Mouse (Mus musculus) thymus, postnatal 36 days (tissue): ENCODE results near the gene Erg28.

Experiments
- DNase-seq, 2 experiments: peaks; one replicate each; pipeline ENCODE4 v3.0.0; 2022; ENCODE audit warnings: mixed read lengths in 2 of 2

Gene Erg28

DNA sequence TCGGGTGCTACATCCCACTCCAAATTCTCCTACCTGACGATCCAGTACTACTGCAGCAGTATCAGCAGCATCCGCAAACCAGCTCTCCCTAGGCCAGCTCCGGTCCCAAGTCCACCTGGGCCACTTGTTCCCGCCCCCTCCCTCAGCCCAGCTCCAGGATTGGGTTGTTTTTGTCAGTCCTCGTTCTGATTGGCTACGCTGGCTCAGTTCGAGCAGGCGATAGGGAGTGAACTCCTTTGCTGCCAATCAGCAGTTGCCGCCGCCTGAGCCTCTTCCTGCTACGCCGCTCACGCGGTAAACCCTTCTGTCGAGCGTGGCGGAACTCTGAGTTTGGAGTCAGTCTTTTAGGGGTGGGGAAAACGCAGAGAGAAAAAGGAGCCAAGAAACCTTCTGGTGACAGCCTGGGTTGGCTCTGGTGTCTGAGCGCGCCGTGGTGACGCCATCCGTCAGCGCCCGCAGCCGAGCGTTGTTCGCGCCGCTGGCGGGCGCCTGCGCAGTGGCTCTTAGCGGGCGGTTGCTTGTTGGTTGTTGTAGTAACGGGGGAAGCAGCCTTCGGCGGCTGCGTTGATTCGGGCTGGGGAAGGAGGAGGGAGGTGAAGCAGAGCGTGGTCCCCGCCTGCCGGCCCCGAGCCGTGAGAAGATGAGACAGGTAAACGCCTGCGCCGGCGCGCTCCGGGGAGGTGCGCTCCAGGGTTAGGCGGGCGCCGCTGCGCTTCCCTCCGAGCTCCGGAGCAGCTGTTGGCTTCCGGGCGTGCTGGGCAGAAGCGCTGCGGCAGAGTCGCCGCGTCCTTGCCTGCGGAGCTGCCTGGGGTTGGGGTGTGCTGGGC is at the start of gene Erg28, which contains the start of gene Ttll5:
Erg28 (minus strand) TSS at position 113 of the 827 bp plus-strand sequence.
Ttll5 (plus strand) TSS at position 222 of the 827 bp plus-strand sequence.
- peak; percentile 92 to 95 for DNase-seq

DNA sequence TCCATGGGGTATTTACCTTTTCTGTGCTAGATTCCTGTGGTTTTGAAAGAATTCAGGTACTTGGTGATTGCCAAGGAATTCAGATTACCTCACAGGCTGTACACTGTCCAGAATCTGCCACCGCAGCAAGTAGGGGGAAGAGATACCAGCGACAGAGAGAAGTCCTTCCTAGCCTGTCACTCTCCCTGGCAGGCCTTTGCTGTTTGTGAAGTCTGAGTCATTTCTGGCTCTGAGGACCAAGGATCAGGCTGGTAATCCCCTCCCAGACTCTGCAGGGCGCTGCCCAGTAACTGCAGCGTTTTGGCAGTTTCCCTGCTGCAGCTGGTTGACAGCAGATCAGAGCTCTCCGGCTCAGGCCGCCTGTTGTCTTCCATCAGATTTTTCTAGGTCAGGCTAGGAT is 45.1 kb upstream of the Erg28 start:
- DNase-seq: no peak

DNA sequence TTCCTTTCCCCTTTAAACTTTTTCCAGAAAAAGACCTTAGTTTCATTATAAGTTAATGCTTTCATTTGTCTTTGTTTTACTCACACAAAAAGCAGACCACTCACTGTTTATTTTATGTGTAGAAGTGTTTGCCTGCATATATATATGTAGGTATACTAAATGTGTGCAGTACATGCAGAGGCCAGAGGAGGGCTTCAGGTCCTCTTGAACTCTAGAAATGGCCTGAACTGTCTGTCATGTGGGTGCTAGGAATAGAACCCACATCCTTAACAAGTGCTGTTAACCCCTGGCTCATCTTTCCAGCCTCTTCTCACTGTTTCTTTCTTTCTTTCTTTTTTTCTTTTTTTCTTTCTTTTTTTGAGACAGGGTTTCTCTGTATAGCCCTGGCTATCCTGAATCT is 42.8 kb upstream of the Erg28 start:
- no peak for DNase-seq

DNA sequence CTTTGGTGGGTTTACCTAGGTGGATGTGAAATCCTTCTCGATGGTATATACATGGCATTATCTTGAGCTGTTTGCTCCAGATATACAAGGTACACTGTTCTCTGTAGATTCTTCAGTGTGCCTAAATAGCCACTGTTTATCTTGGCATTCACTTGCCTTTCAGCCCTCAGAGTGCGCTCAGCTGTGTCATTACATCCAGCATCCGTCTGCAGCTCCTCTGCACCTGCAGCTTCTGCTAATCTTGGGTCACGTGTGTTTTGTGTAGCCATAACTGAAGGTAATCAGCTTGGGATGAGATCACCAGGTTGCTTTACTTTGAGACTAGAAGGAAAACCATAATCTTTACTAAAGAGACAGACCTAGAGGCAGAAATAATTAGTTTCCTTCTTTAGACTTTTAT is 42.3 kb upstream of the Erg28 start:
- no peak for DNase-seq

DNA sequence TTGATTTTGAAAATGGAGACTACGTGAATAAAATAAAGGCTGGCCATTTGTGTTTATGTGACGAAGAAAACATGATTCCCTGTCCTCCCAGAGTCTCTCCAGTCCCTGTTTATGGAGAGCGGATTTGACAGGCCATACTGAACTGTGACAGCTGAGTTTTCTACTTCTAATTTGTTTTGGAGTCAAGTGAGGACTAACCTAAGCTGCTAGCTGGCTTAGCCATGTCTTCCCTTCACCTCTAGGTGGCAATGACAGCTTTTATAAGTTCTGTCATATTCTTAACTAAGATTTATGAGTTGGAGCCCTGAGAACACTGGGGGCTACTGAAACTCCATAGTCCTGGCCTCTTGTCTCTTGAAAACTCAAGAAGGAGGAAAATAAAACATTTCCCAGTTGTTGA is 41.2 kb upstream of the Erg28 start:
- no peak for DNase-seq

DNA sequence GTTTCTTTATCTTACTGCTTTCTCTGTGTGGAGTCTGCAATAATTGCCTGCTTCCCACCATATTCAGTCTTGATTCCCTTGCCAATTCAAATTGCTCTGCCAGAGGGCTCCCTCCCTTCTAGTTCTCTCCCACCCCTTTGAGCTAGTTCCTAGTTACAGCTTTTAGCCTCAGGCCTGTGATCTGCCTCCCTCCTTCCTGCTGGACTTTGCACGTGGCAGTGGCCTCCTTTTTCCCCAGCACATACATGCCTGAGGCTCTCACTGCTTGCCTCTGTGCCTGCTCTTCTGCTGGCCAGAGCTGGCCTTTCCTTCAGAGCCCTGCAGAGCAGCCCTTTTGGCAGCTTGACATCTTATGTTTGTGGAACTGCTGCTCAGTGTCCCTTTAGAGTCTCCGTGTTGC is 38.2 kb upstream of the Erg28 start:
- DNase-seq: no peak

DNA sequence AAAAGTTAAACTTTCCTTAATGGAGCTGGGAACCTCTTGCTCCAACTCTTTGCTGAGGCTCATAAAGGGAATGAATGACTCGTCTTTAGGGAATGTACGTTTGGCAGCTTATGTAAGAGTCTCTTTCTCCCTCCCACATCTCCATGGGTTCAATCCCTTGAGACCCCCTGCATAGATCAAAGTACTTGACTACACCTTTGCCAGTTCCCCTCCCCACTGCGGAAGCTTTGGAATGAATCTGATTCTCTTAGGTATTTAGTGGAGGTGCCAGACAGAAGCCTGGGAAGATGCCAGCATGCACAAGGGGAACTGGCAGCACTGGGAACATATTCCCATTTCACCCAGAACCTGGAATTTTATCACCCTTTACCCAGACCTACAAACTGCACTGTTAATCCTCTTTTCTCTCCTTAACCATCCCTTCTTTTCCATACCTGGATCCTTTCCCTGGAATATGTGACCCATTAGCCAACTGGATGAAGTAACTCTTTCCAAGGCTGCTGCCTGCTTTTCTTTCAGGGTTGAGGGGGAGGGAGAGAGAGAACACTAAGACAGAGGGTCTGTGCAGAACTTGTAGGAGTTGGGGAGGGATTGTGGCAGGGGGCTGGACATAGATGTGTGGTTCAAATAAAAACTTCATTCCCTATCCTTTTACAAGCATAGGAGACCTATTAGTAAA is 35.3 kb upstream of the Erg28 start:
- no peak for DNase-seq

DNA sequence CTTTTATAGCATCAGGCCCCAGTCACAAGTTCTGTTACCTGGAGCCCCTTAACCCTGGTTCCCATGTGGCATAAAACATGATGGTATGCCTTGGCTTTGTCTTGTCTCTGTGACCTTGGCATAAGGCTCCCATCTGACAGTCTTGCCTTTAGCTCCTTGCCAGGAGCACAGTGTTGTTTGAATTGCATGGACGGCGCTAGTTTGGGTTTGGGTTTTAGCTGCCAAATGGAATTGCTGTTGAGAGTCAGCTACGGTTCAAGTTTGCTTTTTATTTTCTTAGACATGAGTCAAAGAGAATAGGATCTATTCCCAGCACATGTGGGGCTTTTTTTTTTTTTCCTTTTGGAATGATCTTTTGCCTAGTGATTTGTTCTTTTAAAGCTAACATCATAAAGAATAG is 34.8 kb upstream of the Erg28 start:
- no peak for DNase-seq

DNA sequence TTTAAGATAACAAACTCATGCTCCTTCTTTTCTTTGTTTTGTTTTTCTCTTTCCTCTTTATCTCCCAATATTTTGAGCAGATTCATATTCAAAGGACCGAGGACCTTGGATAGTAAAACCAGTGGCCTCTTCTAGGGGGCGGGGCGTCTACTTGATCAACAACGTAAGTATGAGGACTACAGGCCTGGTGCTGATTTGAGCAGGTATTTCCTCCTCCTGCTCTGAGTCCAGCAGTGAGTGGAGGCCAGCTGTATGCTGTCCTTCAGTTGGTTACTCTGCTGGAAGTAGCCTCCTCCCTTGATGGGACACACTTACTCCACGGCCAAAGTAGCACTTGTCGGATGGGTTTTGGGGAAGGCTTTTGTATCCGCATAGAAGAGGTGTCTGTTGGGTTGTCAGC is 33.0 kb upstream of the Erg28 start:
- DNase-seq: no peak

DNA sequence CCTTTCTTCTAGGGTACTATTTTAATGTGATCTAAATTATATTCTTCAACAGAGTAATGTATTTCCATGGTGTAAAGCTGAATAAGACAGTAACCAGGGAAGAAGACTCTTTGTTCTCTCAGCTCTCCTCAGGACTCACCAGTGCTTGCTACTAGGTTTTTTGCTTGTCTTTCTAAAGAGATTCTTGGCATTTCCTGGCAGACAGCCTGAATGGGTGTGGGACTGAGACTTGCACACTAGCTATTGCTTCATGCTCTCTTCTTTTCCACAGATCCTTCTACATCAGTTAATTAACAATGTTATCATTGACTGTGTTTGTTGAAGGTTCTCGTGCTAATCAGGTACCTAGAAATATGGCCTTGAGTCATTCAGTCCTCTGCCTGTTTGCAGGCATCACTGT is 29.9 kb upstream of the Erg28 start:
- no peak for DNase-seq

DNA sequence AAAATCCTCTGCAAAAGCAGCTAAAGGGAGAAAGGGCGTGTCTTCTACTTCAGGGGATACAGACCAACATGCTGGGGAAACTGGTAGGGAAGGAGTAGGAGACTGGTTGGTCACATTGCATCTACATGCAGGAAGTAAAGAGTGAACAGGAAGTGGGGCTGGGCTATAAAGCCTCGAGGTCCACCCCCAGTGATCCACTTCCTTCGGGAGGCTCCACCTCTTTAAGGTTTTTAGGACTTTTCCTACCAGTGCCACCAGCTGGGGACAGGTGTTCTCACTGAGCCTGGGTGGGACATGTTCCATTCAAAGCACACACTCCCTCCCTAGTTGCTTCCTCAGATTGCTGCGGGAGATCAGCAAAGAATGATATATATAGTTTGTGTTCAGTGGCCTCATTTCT is 29.5 kb upstream of the Erg28 start:
- DNase-seq: no peak

DNA sequence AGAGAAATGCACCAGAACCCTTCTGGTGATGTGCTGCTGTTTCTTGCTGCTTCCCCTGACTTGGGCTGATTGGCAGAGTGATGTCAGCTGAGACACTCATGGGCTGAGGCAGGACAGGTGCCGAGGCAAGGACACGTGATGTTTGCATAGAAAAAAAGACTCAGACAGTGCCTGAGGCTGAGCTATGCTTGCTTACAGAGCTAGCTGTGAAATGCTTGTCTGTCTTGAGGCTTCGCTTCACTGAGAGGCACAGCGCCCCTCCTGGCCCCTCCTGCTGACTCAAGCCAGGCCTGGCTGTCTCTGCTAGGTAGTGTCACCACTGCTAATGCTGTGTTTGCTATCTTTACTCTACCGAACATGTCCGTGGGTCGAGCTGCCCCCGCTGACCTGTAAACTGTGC is 26.3 kb upstream of the Erg28 start:
- no peak for DNase-seq

DNA sequence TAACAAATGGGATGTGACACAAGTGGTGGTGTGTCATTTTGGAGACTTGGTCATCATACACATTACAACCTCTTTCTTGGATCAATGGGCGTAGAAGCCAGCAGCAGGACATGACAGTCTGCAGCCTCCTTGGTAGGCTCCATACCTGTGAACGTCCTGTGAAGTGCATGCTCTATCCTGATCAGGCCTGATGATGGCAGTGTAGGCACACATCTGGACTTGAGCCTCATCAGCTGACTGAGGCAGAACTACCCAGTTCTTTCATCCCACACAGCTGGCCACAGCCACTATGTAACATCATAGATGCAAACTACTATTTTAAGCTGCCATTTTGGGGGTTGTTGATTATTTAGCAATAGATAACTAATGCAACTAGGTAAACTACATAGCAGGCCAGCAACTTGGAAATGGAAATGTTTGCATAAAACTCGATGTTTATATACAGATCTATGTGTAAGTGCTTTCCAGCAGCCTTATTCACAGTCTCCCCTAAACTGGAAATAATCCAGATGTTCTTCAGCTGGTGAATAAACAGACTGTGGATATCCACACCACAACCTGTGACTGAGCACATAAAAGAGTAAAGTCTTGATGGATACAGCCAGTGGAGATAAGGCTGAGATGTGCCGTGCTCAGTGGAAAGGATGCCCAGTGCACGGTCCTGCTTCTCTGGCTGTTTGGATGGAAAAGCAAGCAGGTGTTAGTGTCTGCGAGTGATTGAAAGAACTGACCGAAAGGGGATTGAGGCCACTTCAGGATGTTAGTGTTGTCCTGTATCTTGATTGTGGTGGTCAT is 24.0 kb upstream of the Erg28 start:
- peak in 1 of 2 experiments; percentile 17 for DNase-seq

DNA sequence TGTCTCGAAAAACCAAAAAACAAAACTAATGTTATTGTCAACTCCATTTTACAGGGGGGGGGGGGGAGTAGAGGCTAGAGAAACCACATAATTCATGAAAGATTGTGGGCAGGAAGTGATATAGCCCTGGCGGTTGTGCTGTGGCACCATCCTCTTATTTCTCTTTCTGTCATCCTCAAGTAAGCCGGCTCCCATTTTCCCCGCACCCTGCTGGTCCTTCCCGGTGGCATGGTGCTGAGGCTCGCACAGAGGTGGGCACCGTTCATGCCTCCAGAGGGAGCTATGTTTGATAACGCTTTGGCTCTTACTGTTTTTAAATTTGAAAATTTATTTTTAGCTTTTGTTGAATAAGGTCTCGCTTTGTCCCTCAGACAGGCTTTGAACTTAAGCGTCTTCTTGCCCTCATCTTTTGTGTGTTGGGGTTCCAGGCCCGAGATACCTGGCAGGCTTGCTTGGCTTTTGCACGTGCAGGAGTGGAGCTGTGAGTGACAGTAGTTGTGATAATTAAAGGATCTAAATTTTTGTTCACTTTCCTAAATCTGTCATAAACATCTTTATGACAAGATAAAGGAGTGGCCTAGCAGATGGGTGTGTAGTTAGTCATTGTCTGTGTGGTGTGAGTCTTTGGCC is 15.1 kb upstream of the Erg28 start:
- peak; percentile 53 to 57 for DNase-seq

DNA sequence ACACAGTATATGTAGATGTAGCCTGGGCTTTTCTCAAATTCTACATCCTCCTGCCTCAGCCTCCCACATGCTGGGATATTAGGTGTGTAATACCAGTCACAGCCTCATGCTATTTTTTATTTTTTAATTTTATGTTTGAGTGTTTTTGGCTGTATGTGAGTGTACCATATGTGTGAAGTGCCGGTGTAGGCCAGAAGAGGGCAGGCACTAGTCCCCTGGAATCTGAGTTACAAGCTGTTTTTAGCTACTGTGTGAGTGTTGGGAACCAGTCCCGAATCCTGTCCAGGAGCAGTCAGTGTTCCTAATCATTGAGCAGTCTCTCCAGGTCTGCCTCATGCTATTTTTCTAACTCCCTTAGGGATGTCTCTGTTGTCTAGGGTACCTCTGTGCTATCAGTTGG is 13.4 kb upstream of the Erg28 start:
- DNase-seq: no peak

DNA sequence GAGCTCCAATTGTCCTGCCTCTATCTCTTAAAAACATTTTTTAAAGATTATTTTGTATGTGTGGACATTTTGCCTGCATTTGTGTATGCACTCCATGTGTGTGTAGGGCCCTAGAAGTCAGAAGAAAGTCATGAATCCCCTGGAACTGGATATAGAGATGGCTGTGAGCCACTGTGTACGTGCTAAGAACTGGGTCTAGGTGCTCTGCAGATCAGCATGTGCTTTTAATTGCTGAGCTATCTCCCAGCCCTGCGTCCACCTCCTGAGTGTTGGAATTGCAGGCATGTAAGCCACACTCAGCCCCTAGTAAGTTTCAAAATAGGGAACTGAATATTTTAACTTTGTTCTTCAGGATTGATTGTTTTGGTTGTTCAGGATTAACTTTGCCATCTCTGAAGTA is 10.2 kb upstream of the Erg28 start:
- no peak for DNase-seq

DNA sequence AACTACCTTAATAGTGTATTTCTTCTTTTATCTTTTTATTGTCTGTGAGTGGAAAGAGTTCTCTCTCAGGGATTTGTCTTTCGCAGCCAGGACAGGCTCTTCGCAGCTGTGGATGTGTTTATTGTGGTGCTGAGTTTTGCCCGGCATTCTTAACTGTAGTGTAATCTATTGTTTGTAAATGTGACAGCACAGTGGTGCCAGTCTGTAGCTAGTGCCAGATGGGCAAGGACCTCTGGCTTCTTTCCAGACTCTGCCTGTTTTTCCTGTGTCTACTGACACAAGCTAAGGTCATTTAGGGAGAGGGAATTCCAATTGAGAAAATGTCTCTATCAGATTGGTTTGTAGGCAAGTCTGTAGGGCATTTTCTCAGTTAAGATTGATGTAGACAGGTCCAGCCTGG is 6.3 kb upstream of the Erg28 start:
- DNase-seq: no peak

DNA sequence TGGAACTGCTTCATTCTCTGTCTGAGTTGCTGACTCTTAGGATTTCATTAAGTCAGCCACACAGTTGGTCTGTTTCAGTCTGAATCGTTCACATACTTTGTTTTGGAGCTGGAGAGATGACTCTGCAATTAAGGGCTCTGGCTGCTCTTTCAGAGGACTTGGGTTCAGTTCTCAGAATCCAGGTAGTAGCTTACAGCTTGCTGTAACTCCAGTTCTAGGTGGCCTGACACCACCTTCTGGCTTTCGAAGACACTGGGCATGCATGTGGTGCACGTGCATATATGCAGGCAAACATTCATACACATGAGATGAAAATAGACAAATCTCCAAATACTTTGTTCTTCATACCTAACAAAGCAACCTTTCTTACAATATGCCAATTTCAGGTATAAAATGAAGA is 5.5 kb upstream of the Erg28 start:
- DNase-seq: no peak

DNA sequence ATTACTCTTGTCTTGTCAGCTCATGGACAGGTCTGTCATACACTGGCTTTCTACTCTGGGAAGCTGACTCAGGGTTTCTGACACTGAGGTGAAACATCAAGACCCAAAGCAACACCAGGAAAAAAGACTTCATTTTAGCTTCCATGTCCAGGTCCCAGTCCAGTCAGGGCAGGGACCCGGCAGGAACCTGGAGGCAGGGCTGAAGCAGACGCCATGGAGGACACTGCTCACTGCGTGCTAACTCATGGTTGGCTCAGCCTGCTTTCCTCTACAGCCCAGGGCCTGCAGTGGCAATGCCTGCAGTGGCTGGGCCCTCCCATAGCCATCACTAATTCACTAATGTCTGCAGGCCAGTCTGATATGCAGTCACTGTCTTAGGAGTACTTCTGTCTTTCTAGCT is 4.5 kb upstream of the Erg28 start:
- no peak for DNase-seq

DNA sequence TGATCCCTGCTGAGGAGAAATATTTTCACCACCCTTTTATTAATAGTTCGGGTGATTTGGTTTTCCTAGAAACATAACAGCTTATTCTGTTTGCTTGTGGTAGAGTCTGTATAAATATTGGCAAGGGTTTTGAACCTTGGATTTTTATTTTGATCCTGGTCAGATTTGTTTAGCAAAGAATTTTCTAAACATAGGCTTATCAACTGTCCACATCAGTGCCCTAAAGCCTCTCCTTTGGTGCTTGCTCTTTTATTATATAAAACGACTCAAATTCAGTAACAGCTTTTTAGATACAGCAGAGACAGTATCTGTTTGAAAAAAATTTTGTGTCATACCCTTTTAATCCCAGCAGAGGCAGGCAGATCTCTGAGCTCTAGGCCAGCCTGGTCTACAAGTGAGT is 1.5 kb upstream of the Erg28 start:
- DNase-seq: no peak

DNA sequence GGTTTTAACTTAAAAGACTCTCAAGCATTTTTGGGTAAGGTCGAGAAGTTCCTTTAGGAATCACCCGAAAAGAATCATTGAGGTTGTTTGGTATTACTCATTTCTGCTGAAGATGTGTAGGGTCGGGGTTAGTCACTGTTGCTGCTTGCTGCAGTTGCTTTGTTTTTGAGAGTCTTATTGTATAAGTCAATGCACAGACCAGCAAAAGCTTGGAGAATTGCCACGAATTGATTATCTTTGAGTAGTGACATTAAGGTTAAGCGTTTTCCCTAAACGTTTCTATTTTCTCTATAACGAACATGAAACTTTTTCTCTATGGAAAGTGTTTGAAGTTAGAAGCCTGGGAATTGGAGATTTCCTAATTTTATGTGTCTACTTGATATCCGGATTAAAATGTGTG is 1.0 kb upstream of the Erg28 start:
- DNase-seq: no peak

DNA sequence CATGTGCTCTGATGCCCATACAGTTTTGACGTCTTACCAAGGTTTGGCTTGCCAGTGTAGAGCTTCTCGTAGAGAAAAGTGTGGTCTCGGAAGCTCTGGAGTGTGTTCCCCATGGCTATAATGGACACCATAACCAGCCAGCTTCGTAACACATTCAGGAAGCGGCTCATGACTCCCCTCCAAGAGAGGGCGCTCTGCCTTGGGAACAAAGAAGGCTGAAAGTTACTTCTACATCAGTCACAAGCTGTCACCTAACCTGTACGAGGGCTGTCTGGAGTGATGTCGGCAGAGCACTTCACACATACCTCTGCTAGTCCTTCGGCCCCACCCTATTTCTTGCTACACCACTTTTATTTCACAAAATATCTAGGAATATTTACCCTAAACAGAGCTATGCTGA is 2.3 kb downstream of the Erg28 start:
- peak in 1 of 2 experiments; percentile 11 for DNase-seq

DNA sequence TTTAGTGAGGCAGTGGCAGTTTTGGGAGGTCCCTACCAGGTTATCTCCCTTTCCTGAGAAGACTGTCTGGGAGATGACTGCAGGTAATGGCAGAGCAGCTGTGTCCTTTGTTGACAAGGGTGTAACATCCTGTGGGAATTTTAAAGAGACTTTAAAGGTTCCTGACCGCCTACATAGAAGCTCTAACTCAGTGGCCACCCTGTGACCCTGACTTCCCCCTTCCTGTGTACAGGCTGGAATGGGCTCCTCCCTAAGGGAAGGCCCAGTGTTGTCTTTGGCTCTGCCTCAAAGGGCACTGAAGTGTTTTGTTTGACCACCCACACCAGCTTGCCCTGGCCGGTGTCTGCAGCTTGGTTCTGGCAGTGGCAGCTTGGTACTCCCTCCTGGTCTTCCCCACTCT is 10.8 kb downstream of the Erg28 start:
- no peak for DNase-seq
